Mouse (Mus musculus): ENCODE results near the gene C2cd5. TPM values are rescaled to one million over a fixed set of nuclear protein-coding genes. Genes with fewer than 3 reads are reported as not detected.

Gene C2cd5
- polyA plus RNA-seq, 1 experiment from 2014 or later, result 35.3 TPM

Other genes with a start within 250 kb of the C2cd5 start
- gene St8sia1, start 135.7 kb downstream of the C2cd5 start, polyA plus RNA-seq (2016; fragmentation: Nextera tagmentation; extraction: Ambion mirVana), result 3.6 and 5.4 TPM in 2 replicates
- 19.7 and 22.9 TPM in 2 replicates for gene Etnk1, start 67.1 kb upstream of the C2cd5 start, polyA plus RNA-seq (2016; fragmentation: Nextera tagmentation; extraction: Ambion mirVana)

All from hindbrain, embryonic 10.5 days (tissue).